Comparison of ENCODE assay signal across 14 mouse cellular contexts in the genomic region with DNA sequence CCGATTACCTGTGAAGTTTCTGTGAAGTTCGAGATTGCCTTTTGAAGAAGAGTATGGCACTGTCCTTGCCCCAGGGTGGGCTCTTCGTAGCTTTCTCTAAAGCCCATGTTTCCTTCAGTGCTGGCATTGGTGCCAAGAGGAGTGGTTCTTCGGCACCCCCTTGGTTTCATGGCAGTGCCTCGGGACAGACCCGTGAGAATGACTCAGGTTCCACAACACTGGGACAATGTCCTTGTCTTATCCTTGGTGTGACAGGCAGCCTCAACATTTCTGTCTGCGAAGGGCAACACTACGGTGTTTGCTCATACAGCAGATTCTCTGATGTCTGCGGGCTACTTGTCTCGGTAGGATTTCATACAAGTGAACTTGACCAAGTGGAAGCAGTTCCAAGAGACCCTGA.
"Had no signal": no experiment of that assay in that cellular context is flagged by ENCODE, and none has a peak within 500 bp of the region (broad histone marks: within the 10 kb centered on the region; RNA-seq: fewer than 3 reads in every experiment).

No protein-coding gene starts in this region.

- H3K9me3 ChIP-seq: limb, embryonic 15.5 days; liver, embryonic 12.5 days; midbrain, embryonic 10.5 days; neural tube, embryonic 15.5 days had no signal

- H3K4me2 ChIP-seq: limb, embryonic 15.5 days; liver, embryonic 12.5 days; lung, embryonic 14.5 days; neural tube, embryonic 15.5 days had no signal

- H3K36me3 ChIP-seq: limb, embryonic 15.5 days; liver, embryonic 12.5 days; neural tube, embryonic 15.5 days had no signal

- H3K27me3 ChIP-seq: limb, embryonic 15.5 days; liver, embryonic 12.5 days; neural tube, embryonic 15.5 days had no signal

- H3K27ac ChIP-seq: limb, embryonic 15.5 days; liver, embryonic 12.5 days; midbrain, embryonic 10.5 days; neural tube, embryonic 15.5 days had no signal

- H3K9ac ChIP-seq: limb, embryonic 15.5 days; liver, embryonic 12.5 days; lung, embryonic 14.5 days; neural tube, embryonic 15.5 days had no signal

- H3K4me3 ChIP-seq: limb, embryonic 15.5 days; liver, embryonic 12.5 days; midbrain, embryonic 10.5 days; myocyte; neural tube, embryonic 15.5 days had no signal

- DNase-seq: layer of hippocampus, adult 9-11 months; layer of hippocampus, postnatal 36 days; lung, embryonic 14.5 days; lung, postnatal 10 days; lung, postnatal 4 days; midbrain, embryonic 14.5 days; spleen, adult 18-20 months; thymus, adult 2 months; thymus, postnatal 25 days had no signal

- ATAC-seq: liver, embryonic 12.5 days had no signal
